Comparison of ENCODE assay signal across 10 mouse cellular contexts in the genomic region with DNA sequence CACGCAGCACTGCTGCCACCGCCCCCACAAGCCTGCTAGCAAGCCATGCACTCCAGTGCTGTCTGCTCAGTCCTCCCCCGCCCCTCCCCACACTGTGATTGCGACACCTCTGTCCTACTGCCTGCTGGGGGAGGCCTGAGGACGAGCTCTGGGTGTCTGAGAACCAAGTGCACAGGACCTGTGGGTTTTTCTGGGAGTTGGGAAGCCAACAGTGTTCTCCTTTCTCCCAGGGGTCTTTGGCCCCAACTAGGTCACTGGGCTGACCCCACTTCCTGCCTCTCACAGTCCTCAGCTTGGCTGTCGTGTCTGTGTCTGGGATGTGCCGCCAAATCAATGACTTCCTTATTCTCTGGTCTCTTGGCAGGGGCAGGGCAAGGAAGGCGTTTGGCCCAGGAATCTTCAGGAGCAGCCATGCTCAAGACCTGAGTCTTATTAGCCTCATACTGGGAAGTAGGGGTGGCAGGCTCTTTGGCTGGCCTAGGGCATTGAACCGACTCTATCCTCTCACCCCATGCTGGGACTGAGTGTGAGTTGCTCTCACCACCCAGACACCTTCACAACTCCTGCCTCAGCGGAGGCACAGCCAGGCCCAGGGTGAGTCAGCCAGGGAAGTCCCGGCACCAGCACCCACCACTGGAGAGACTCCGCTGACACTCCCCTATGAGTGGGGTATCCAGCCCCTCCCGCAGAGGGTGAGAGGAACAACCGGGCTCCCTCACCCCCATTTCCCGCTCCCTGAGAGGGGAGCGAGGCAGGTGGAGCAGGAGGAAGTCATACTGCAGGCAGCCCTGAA. TPM values are rescaled to one million over a fixed set of nuclear protein-coding genes. Genes with fewer than 3 reads are reported as not detected.
DNase-seq lines count a peak whose midpoint lies in the region; ATAC-seq and TF ChIP-seq lines count a peak whose summit lies in the region.
"Had no signal": no experiment of that assay in that cellular context is flagged by ENCODE, and none has a peak within 500 bp of the region (broad histone marks: within the 10 kb centered on the region; RNA-seq: fewer than 3 reads in every experiment).

No protein-coding gene starts in this region.

- TF ChIP-seq POLR2A in kidney, adult 2 months (IDR thresholded peaks at IDR 0.05; ENCODE audit: low read depth, low read length): no peak

- H3K27ac ChIP-seq in kidney, embryonic 15.5 days: no peak overlapping the region
- no peak overlapping the region for H3K27ac ChIP-seq in kidney, adult 2 months (ENCODE audit: insufficient read depth, low read depth, low read length)
- peak overlapping the region; percentile 29; the same call in 1 of the 2 replicates for H3K27ac ChIP-seq in liver, embryonic 13.5 days
- H3K27ac ChIP-seq in forebrain, embryonic 16.5 days (ENCODE audit: low read length): no peak overlapping the region
- H3K27ac ChIP-seq: neural tube, embryonic 12.5 days had no signal

- no peak overlapping the region for H3K4me2 ChIP-seq in kidney, embryonic 15.5 days
- H3K4me2 ChIP-seq in liver, embryonic 13.5 days: no peak overlapping the region
- H3K4me2 ChIP-seq in forebrain, embryonic 16.5 days (ENCODE audit: low read length): no peak overlapping the region
- H3K4me2 ChIP-seq: neural tube, embryonic 12.5 days had no signal

- intact Hi-C loops in gastrocnemius, postnatal 36 days (cut with DNase I): no loop called here

- H3K4me1 ChIP-seq in kidney, embryonic 15.5 days: peaks cover 72% of the 10 kb centered on the region
- H3K4me1 ChIP-seq in kidney, adult 2 months (ENCODE audit: control insufficient read depth, insufficient read depth, low read length): peaks cover 4% of the 10 kb centered on the region; the same call in 1 of the 2 replicates
- H3K4me1 ChIP-seq in liver, embryonic 13.5 days (replicated peaks): peaks cover 47% of the 10 kb centered on the region
- H3K4me1 ChIP-seq in forebrain, embryonic 16.5 days (replicated peaks; ENCODE audit: control insufficient read depth, insufficient read depth, low read length): peaks cover 15% of the 10 kb centered on the region

- WGBS in kidney, embryonic 15.5 days: 56% methylated on average over 16 of the region's 16 CpGs
- WGBS in kidney, adult 2 months: 75% methylated on average over 16 of the region's 16 CpGs
- WGBS in liver, embryonic 13.5 days (ENCODE audit: insufficient replicate concordance): 38% methylated on average over 16 of the region's 16 CpGs
- WGBS in forebrain, embryonic 16.5 days: 74% methylated on average over 16 of the region's 16 CpGs

- H3K27me3 ChIP-seq in kidney, embryonic 15.5 days: no peaks in the 10 kb centered on the region
- H3K27me3 ChIP-seq in kidney, adult 2 months (replicated peaks; ENCODE audit: control insufficient read depth, insufficient read depth, low read length): no peaks in the 10 kb centered on the region
- peaks cover 17% of the 10 kb centered on the region for H3K27me3 ChIP-seq in liver, embryonic 13.5 days
- no peaks in the 10 kb centered on the region for H3K27me3 ChIP-seq in forebrain, embryonic 16.5 days (replicated peaks; ENCODE audit: control insufficient read depth, insufficient read depth, low read length)

- H3K4me3 ChIP-seq in kidney, embryonic 15.5 days (replicated peaks): no peak overlapping the region
- no peak overlapping the region for H3K4me3 ChIP-seq in kidney, adult 2 months (ENCODE audit: insufficient read depth, low read depth, low read length)
- no peak overlapping the region for H3K4me3 ChIP-seq in liver, embryonic 13.5 days (replicated peaks)
- no peak overlapping the region for H3K4me3 ChIP-seq in forebrain, embryonic 16.5 days (replicated peaks; ENCODE audit: low read length)
- H3K4me3 ChIP-seq: neural tube, embryonic 12.5 days had no signal

- no peaks in the 10 kb centered on the region for H3K36me3 ChIP-seq in kidney, embryonic 15.5 days
- no peaks in the 10 kb centered on the region for H3K36me3 ChIP-seq in kidney, adult 2 months (ENCODE audit: control insufficient read depth, insufficient read depth, low read length)
- H3K36me3 ChIP-seq in liver, embryonic 13.5 days: no peaks in the 10 kb centered on the region
- H3K36me3 ChIP-seq in forebrain, embryonic 16.5 days (ENCODE audit: control insufficient read depth, insufficient read depth): no peaks in the 10 kb centered on the region
- H3K36me3 ChIP-seq: neural tube, embryonic 12.5 days had no signal

- DNase-seq in kidney, adult 2 months: no peak
- peak; percentile 74 for DNase-seq in Muller cell, postnatal 12 days (ENCODE audit: inconsistent ontology term)
- DNase-seq in gastrocnemius, postnatal 36 days: peak; percentile 46 to 57
- no peak for DNase-seq in liver, embryonic 13.5 days
- no peak for DNase-seq in left cerebral cortex, adult 11 months (ENCODE audit: low spot score)

- no peak overlapping the region for H3K9ac ChIP-seq in kidney, embryonic 15.5 days
- no peak overlapping the region for H3K9ac ChIP-seq in liver, embryonic 13.5 days
- H3K9ac ChIP-seq in forebrain, embryonic 16.5 days (replicated peaks; ENCODE audit: low read depth, low read length): no peak overlapping the region
- H3K9ac ChIP-seq: neural tube, embryonic 12.5 days had no signal

- ATAC-seq in kidney, embryonic 15.5 days (replicated peaks; ENCODE audit: low FRiP score): 0 out of 2 replicates have a peak, but pooled peaks have one; percentile 30
- ATAC-seq in liver, embryonic 13.5 days (ENCODE audit: low read depth): peak; percentile 50
- no peak for ATAC-seq in erythroblast, adult 5-6 weeks (replicated peaks; ENCODE audit: low FRiP score, poor library complexity, severe bottlenecking)
- ATAC-seq in forebrain, embryonic 16.5 days: no peak

- H3K9me3 ChIP-seq in kidney, embryonic 15.5 days (replicated peaks): no peaks in the 10 kb centered on the region
- H3K9me3 ChIP-seq in liver, embryonic 13.5 days (replicated peaks): no peaks in the 10 kb centered on the region
- no peaks in the 10 kb centered on the region for H3K9me3 ChIP-seq in forebrain, embryonic 16.5 days (ENCODE audit: control insufficient read depth, low read length)
- H3K9me3 ChIP-seq: neural tube, embryonic 12.5 days had no signal

- no peak for TF ChIP-seq CTCF in kidney, adult 2 months (conservative IDR thresholded peaks at IDR 0.05; ENCODE audit: insufficient read depth, insufficient read length, low read depth, low read length)

RNA-seq across cellular contexts. Expression of gene Dagla, which starts 14.3 kb away (rescaled TPM):
- polyA plus RNA-seq in kidney, embryonic 15.5 days (2015; fragmentation: Nextera tagmentation; extraction: Ambion mirVana): 3.1 and 3.7 TPM in 2 replicates
- polyA plus RNA-seq in kidney, adult 2 months (2012; rRNA removed): 7.0 and 8.2 TPM in 2 replicates
- 1 to 10 TPM; 6.9 to 8.9 TPM for total RNA-seq in gastrocnemius, postnatal 36 days (2021)
- polyA plus RNA-seq in liver, embryonic 13.5 days (2015; fragmentation: Nextera tagmentation; extraction: Ambion mirVana): 0.20 and 0.32 TPM in 2 replicates
- total RNA-seq in erythroblast, adult 5-6 weeks (2015; ENCODE audit: low replicate concordance): not detected in 2 replicates
- not detected in 2 replicates for total RNA-seq in erythroblast, adult 5-6 weeks (2017; ENCODE audit: low replicate concordance)
- 8.1 and 8.4 TPM in 2 replicates for polyA plus RNA-seq in forebrain, embryonic 16.5 days (2015; fragmentation: Nextera tagmentation; extraction: Ambion mirVana)
- total RNA-seq: hematopoietic stem cell, adult 5-6 weeks had no signal

RNA-seq across cellular contexts. Expression of gene Myrf, which starts 49.8 kb away (rescaled TPM):
- polyA plus RNA-seq in kidney, embryonic 15.5 days (2015; fragmentation: Nextera tagmentation; extraction: Ambion mirVana): 3.3 and 4.2 TPM in 2 replicates
- polyA plus RNA-seq in kidney, adult 2 months (2012; rRNA removed): 18.8 and 24.5 TPM in 2 replicates
- under 1 TPM in 1 of 2 experiments, not detected in 1; 0.08 TPM for total RNA-seq in gastrocnemius, postnatal 36 days (2021)
- polyA plus RNA-seq in liver, embryonic 13.5 days (2015; fragmentation: Nextera tagmentation; extraction: Ambion mirVana): 3.2 and 3.4 TPM in 2 replicates
- not detected in 2 replicates for total RNA-seq in erythroblast, adult 5-6 weeks (2015; ENCODE audit: low replicate concordance)
- total RNA-seq in erythroblast, adult 5-6 weeks (2017; ENCODE audit: low replicate concordance): 0.42 TPM in 1 of 2 replicates, not detected in the other
- 0.29 and 0.30 TPM in 2 replicates for polyA plus RNA-seq in forebrain, embryonic 16.5 days (2015; fragmentation: Nextera tagmentation; extraction: Ambion mirVana)
- total RNA-seq: hematopoietic stem cell, adult 5-6 weeks had no signal

Comparison
In these comparisons a context has a peak if more than half of its experiments do, and no peak if none do; other contexts are left out.
1. ATAC-seq: peak in kidney, embryonic 15.5 days (single experiment) and liver, embryonic 13.5 days (single experiment); none in erythroblast, adult 5-6 weeks (single experiment) and forebrain, embryonic 16.5 days (single experiment).
2. DNase-seq: peak in Muller cell, postnatal 12 days (single experiment) and gastrocnemius, postnatal 36 days (2 of 2); none in kidney, adult 2 months (single experiment), liver, embryonic 13.5 days (single experiment) and left cerebral cortex, adult 11 months (single experiment).